Mouse (Mus musculus) thymus, postnatal 0 days (tissue): ENCODE data around the gene Rd3. TPM values are rescaled to one million over a fixed set of nuclear protein-coding genes. Genes with fewer than 3 reads are reported as not detected.

ENCODE experiments used
- microRNA-seq: library from miRNA; unstranded; fragments of <30 nt; microRNA quantifications from one replicate; pipeline ENCODE4, GENCODE M21; 2016; ENCODE audit warnings: borderline number of aligned reads
- polyA plus RNA-seq: library from polyadenylated mRNA; unstranded; fragments of >200 nt; fragmentation: Nextera tagmentation; extraction: Ambion mirVana; gene quantifications from 2 replicates; pipeline ENCODE4 v1.2.1, GENCODE M21; 2015

The Rd3 gene
- polyA plus RNA-seq, 1 experiment from 2014 or later, result 2.3 TPM

Small RNA genes within 50 kb of the gene (microRNA-seq; reads per million reads assigned to microRNA genes)
- not detected for gene Mir3473c

Other genes with a start within 250 kb of the Rd3 start
- gene Nek2, start 155.9 kb upstream of the Rd3 start, polyA plus RNA-seq, result 49.8 and 53.1 TPM in 2 replicates
- 1.6 and 2.6 TPM in 2 replicates for gene Slc30a1, start 70.6 kb upstream of the Rd3 start, polyA plus RNA-seq
- 13.4 and 15.0 TPM in 2 replicates for gene Traf5, start 115.2 kb downstream of the Rd3 start, polyA plus RNA-seq
- 11.5 and 12.2 TPM in 2 replicates for gene Rcor3, start 160.7 kb downstream of the Rd3 start, polyA plus RNA-seq
- gene Kcnh1, start 213.4 kb downstream of the Rd3 start, polyA plus RNA-seq, result 0.49 TPM in 2 replicates